Comparison of ENCODE assay signal across 7 mouse cellular contexts in genomic region chr12:86641763-86642162, GRCm38 (mm10). TPM values are rescaled to one million over a fixed set of nuclear protein-coding genes. Genes with fewer than 3 reads are reported as not detected.
DNase-seq lines count a peak whose midpoint lies in the region; ATAC-seq lines count a peak whose summit lies in the region.

No protein-coding gene starts in this region.

- H3K9ac ChIP-seq in hindbrain, embryonic 12.5 days, result no peak overlapping the region

- no peak overlapping the region for H3K4me3 ChIP-seq in hindbrain, embryonic 10.5 days
- H3K4me3 ChIP-seq in hindbrain, embryonic 12.5 days, result no peak overlapping the region

- DNase-seq in hindbrain, embryonic 10.5 days (ENCODE audit: low spot score), result peak; percentile 23
- peak; percentile 46 for DNase-seq in testis, postnatal 10 days (ENCODE audit: low spot score)
- no peak for DNase-seq in testis, postnatal 14 days (ENCODE audit: low spot score)
- peak; percentile 19 to 63 for DNase-seq in cerebellum, postnatal 25 days
- peak; percentile 57 for DNase-seq in thymus, postnatal 4 days

- H3K27ac ChIP-seq in hindbrain, embryonic 10.5 days, result no peak overlapping the region
- H3K27ac ChIP-seq in hindbrain, embryonic 12.5 days, result no peak overlapping the region

- H3K4me1 ChIP-seq in hindbrain, embryonic 10.5 days (replicated peaks), result peaks cover 28% of the 10 kb centered on the region
- peaks cover 24% of the 10 kb centered on the region for H3K4me1 ChIP-seq in hindbrain, embryonic 12.5 days

- no peaks in the 10 kb centered on the region for H3K27me3 ChIP-seq in hindbrain, embryonic 10.5 days (ENCODE audit: insufficient read depth, poor library complexity, severe bottlenecking)
- H3K27me3 ChIP-seq in hindbrain, embryonic 12.5 days, result no peaks in the 10 kb centered on the region

- WGBS in hindbrain, embryonic 10.5 days, result 36% methylated on average over 8 of the region's 8 CpGs
- 37% methylated on average over 8 of the region's 8 CpGs for WGBS in hindbrain, embryonic 12.5 days

- H3K9me3 ChIP-seq in hindbrain, embryonic 10.5 days, result no peaks in the 10 kb centered on the region
- no peaks in the 10 kb centered on the region for H3K9me3 ChIP-seq in hindbrain, embryonic 12.5 days (replicated peaks)

- no peak overlapping the region for H3K4me2 ChIP-seq in hindbrain, embryonic 12.5 days (replicated peaks)

- H3K36me3 ChIP-seq in hindbrain, embryonic 10.5 days, result no peaks in the 10 kb centered on the region
- H3K36me3 ChIP-seq in hindbrain, embryonic 12.5 days, result no peaks in the 10 kb centered on the region

- ATAC-seq in hindbrain, embryonic 12.5 days (ENCODE audit: low FRiP score), result no peak
- ATAC-seq in granulocyte monocyte progenitor cell, adult 5-6 weeks (replicated peaks; ENCODE audit: poor library complexity, severe bottlenecking), result no peak; the same call in 1 of the 2 replicates

RNA-seq across cellular contexts. Expression of gene Vash1, which starts 36.7 kb away (rescaled TPM):
- polyA plus RNA-seq in hindbrain, embryonic 10.5 days (2016; fragmentation: Nextera tagmentation; extraction: Ambion mirVana), result 21.1 and 27.4 TPM in 2 replicates
- polyA plus RNA-seq in hindbrain, embryonic 12.5 days (2016; fragmentation: Nextera tagmentation; extraction: Ambion mirVana), result 34.4 and 35.3 TPM in 2 replicates
- total RNA-seq in granulocyte monocyte progenitor cell, adult 5-6 weeks (2014; fragmentation: Nextera tagmentation), result 0.41 TPM in 1 of 2 replicates, not detected in the other
- 0.21 TPM in 1 of 2 replicates, not detected in the other for total RNA-seq in granulocyte monocyte progenitor cell, adult 5-6 weeks (2017)
